Mouse (Mus musculus): ENCODE measurements around the gene 1810055G02Rik. TPM values are rescaled to one million over a fixed set of nuclear protein-coding genes. Genes with fewer than 3 reads are reported as not detected.

The 1810055G02Rik gene
- total and polyA plus RNA-seq, 2 experiments from 2014 or later = 29.4 to 31.8 TPM

GRCm38 (mm10) chr19:3691337-3691736 is 16.8 kb upstream of the 1810055G02Rik start:
- Histone ChIP-seq H3K9ac (replicated peaks; ENCODE audit: low read length, poor library complexity, severe bottlenecking) (no peak overlapping the region), H3K36me3 (ENCODE audit: insufficient read depth, low read length) (no peaks in the 10 kb centered on the region), H3K4me2 (ENCODE audit: low read depth, low read length, poor library complexity, severe bottlenecking) (no peak overlapping the region), H3K4me1 (ENCODE audit: insufficient read depth, low read length) (no peaks in the 10 kb centered on the region), H3K27me3 (ENCODE audit: insufficient read depth, low read length) (no peaks in the 10 kb centered on the region), H3K4me3 (ENCODE audit: low read depth, low read length) (no peak overlapping the region), H3K9me3 (ENCODE audit: low read length) (no peaks in the 10 kb centered on the region), H3K27ac (ENCODE audit: low read depth, low read length) (no peak overlapping the region)
- no peak for TF ChIP-seq CTCF (IDR thresholded peaks at IDR 0.05)
- ATAC-seq (ENCODE audit: low FRiP score) (no peak), DNase-seq (ENCODE audit: low spot score) (no peak)
- 93% methylated on average over 5 of the region's 5 CpGs for WGBS

DNA sequence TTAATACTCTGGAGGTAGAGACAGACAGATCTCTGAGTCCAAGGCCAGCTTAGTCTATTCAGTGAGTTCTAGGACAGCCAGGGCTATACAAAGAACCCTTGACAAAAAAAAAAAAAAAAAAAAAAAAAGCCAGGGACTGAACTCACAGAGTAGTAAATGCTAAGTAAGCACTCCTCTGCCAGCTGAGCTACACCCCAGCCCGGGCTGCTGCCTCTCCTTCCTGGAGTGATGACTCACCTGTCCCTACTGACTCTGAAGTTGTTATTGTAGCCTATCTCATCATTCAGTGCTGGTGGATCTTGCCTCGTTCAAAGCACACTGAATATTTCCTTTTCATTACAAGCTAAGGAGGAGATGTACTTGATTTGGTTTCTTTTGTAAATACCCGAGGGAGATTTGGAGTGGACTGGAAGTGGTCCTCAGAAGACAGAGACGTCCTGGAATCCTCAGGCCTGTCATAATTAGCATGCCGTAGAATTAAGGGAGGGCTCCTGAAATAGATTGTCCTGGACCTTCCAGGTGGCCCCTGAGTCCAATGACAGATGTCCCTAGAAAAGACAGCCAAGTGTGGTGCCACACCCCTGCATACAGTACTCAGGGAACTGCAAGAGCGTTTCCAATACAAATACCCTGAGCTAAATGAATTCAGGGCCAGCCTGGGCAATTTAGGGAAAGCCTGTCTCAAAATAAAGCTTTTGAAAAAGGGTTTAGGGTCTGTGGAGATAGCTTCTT is 15.5 kb upstream of the 1810055G02Rik start:
- Histone ChIP-seq H3K9me3 (ENCODE audit: low read length) (no peaks in the 10 kb centered on the region), H3K36me3 (ENCODE audit: insufficient read depth, low read length) (no peaks in the 10 kb centered on the region), H3K4me1 (ENCODE audit: insufficient read depth, low read length) (no peaks in the 10 kb centered on the region), H3K27ac (ENCODE audit: low read depth, low read length) (no peak overlapping the region), H3K4me2 (ENCODE audit: low read depth, low read length, poor library complexity, severe bottlenecking) (no peak overlapping the region), H3K27me3 (ENCODE audit: insufficient read depth, low read length) (no peaks in the 10 kb centered on the region), H3K9ac (replicated peaks; ENCODE audit: low read length, poor library complexity, severe bottlenecking) (no peak overlapping the region), H3K4me3 (ENCODE audit: low read depth, low read length) (no peak overlapping the region)
- TF ChIP-seq CTCF (IDR thresholded peaks at IDR 0.05) = no peak
- 66% methylated on average over 6 of the region's 6 CpGs for WGBS
- ATAC-seq (ENCODE audit: low FRiP score) (no peak), DNase-seq (ENCODE audit: low spot score) (no peak)

DNA sequence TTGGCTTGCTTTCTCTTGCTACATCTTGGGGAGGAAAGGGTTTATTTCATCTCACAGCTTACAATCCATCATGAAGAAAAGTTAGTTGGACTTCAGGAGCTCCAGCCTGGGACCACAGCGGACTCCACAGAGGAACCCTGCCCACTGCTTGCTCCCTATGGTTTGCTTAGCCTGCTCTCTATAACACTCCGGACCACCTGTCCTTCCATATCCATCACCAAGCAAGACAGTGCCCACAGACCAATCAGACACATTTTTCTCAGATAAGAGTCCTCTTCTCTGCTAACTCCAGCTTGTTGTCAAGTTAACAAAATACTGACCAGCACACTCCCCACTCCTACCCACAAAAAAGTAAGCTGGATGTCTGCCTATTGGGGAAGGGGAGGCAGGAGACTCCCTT is 13.6 kb upstream of the 1810055G02Rik start:
- no peak overlapping the region for H3K4me2 ChIP-seq (ENCODE audit: low read depth, low read length, poor library complexity, severe bottlenecking)
- H3K4me1 ChIP-seq (ENCODE audit: insufficient read depth, low read length) = no peaks in the 10 kb centered on the region
- H3K4me3 ChIP-seq (ENCODE audit: low read depth, low read length) = no peak overlapping the region
- no peak for ATAC-seq (ENCODE audit: low FRiP score)
- no peaks in the 10 kb centered on the region for H3K9me3 ChIP-seq (ENCODE audit: low read length)
- no peak for DNase-seq (ENCODE audit: low spot score)
- H3K36me3 ChIP-seq (ENCODE audit: insufficient read depth, low read length) = no peaks in the 10 kb centered on the region
- H3K27me3 ChIP-seq (ENCODE audit: insufficient read depth, low read length) = no peaks in the 10 kb centered on the region
- 83% methylated on average over 2 of the region's 2 CpGs for whole genome bisulfite sequencing
- no peak overlapping the region for H3K9ac ChIP-seq (replicated peaks; ENCODE audit: low read length, poor library complexity, severe bottlenecking)
- no peak for TF ChIP-seq CTCF (IDR thresholded peaks at IDR 0.05)
- no peak overlapping the region for H3K27ac ChIP-seq (ENCODE audit: low read depth, low read length)

GRCm38 (mm10) chr19:3695006-3695405 is 13.1 kb upstream of the 1810055G02Rik start:
- Histone ChIP-seq H3K36me3 (ENCODE audit: insufficient read depth, low read length) (no peaks in the 10 kb centered on the region), H3K9ac (replicated peaks; ENCODE audit: low read length, poor library complexity, severe bottlenecking) (no peak overlapping the region), H3K4me3 (ENCODE audit: low read depth, low read length) (no peak overlapping the region), H3K9me3 (ENCODE audit: low read length) (no peaks in the 10 kb centered on the region), H3K4me2 (ENCODE audit: low read depth, low read length, poor library complexity, severe bottlenecking) (no peak overlapping the region), H3K27me3 (ENCODE audit: insufficient read depth, low read length) (no peaks in the 10 kb centered on the region), H3K4me1 (ENCODE audit: insufficient read depth, low read length) (no peaks in the 10 kb centered on the region), H3K27ac (ENCODE audit: low read depth, low read length) (no peak overlapping the region)
- WGBS = 87% methylated on average over 3 of the region's 3 CpGs
- no peak for DNase-seq (ENCODE audit: low spot score)
- ATAC-seq (ENCODE audit: low FRiP score) = no peak
- TF ChIP-seq CTCF (IDR thresholded peaks at IDR 0.05) = no peak

DNA sequence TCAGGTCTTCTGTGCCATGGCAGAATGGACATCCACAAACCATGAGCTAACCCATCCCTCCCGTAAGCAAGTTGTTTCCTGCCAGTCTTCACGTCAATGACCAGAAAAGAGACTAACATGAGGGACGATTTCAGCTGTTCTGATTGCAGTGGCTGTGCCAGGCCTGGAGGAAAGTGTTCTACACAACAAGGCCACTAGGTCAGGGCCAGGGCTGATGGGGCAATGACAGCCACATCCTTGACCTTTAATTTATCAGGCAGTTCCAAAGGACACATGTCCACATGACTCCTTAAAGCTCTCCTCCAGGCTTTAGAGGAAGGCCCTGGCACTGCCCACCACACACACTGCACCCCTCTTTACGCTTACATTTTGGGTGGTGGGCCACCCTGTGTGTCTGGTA is 12.6 kb upstream of the 1810055G02Rik start:
- Histone ChIP-seq H3K4me3 (ENCODE audit: low read depth, low read length) (no peak overlapping the region), H3K36me3 (ENCODE audit: insufficient read depth, low read length) (no peaks in the 10 kb centered on the region), H3K9me3 (ENCODE audit: low read length) (no peaks in the 10 kb centered on the region), H3K4me1 (ENCODE audit: insufficient read depth, low read length) (no peaks in the 10 kb centered on the region), H3K27ac (ENCODE audit: low read depth, low read length) (no peak overlapping the region), H3K4me2 (ENCODE audit: low read depth, low read length, poor library complexity, severe bottlenecking) (no peak overlapping the region), H3K27me3 (ENCODE audit: insufficient read depth, low read length) (no peaks in the 10 kb centered on the region), H3K9ac (replicated peaks; ENCODE audit: low read length, poor library complexity, severe bottlenecking) (no peak overlapping the region)
- 78% methylated on average over 4 of the region's 4 CpGs for WGBS
- no peak for ATAC-seq (ENCODE audit: low FRiP score)
- no peak for DNase-seq (ENCODE audit: low spot score)
- no peak for TF ChIP-seq CTCF (IDR thresholded peaks at IDR 0.05)

GRCm38 (mm10) chr19:3695976-3696375 is 12.1 kb upstream of the 1810055G02Rik start:
- TF ChIP-seq CTCF (IDR thresholded peaks at IDR 0.05) = no peak
- no peak overlapping the region for H3K27ac ChIP-seq (ENCODE audit: low read depth, low read length)
- H3K36me3 ChIP-seq (ENCODE audit: insufficient read depth, low read length) = no peaks in the 10 kb centered on the region
- 94% methylated on average over 8 of the region's 8 CpGs for WGBS
- no peaks in the 10 kb centered on the region for H3K9me3 ChIP-seq (ENCODE audit: low read length)
- H3K4me2 ChIP-seq (ENCODE audit: low read depth, low read length, poor library complexity, severe bottlenecking) = no peak overlapping the region
- no peak for ATAC-seq (ENCODE audit: low FRiP score)
- no peak for DNase-seq (ENCODE audit: low spot score)
- H3K4me3 ChIP-seq (ENCODE audit: low read depth, low read length) = no peak overlapping the region
- H3K9ac ChIP-seq (replicated peaks; ENCODE audit: low read length, poor library complexity, severe bottlenecking) = no peak overlapping the region
- no peaks in the 10 kb centered on the region for H3K4me1 ChIP-seq (ENCODE audit: insufficient read depth, low read length)
- H3K27me3 ChIP-seq (ENCODE audit: insufficient read depth, low read length) = no peaks in the 10 kb centered on the region
